Mouse (Mus musculus) fat pad, adult 2 months (tissue): ENCODE results near the gene Gsk3a.
A peak's percentile ranks its signal among the peaks of the same experiment; 100 is the strongest.

Experiments
- DNase-seq: peaks from one replicate; pipeline ENCODE4 v3.0.0-alpha.2; 2011; ENCODE audit warnings: low read depth, low spot score; ENCODE audit errors: extremely low read depth

Gsk3a gene

GRCm38 (mm10) chr7:25250141-25250972 lies 12.7 kb upstream of the Gsk3a start, which contains the start of gene Erf:
TSS of gene Erf (minus strand) at chr7:25250761.
- no peak for DNase-seq

- DNase-seq, result no peak
Measured at GRCm38 (mm10) chr7:25249314-25250140, 11.9 kb upstream of the Gsk3a start.

GRCm38 (mm10) chr7:25248846-25249313 lies 11.2 kb upstream of the Gsk3a start:
- DNase-seq, result no peak

DNA sequence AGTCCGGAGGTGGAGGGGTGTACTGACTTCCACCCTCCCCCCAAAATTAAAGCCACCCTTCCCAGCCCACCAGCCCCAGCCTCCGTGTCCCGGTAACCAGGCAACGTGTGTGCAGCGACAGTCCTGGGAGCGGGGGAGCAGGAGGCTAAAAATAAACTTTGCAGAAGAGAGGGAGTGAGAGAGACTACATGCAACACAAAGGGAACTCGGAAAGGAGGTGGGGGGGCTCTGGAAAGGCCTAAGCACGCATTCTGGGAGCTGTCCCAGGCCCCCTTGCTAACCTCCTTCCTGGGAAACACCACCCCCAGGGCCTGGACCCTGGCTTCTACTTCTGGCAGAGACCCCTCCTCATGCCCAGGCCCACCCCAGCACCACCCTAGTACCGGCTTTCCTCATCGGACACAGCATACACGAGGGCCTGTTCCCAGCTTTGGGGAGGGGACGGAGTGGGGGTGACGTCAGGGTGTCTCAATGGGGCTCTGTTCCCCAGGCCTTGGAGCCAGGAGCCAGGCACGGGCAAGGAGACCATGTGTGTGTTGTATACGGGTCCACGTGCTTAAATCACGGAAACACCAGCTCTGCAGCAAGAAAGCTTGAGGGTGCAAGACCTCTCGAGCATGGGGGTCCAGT lies 10.5 kb upstream of the Gsk3a start:
- DNase-seq, result no peak

- DNase-seq, result no peak
Measured at GRCm38 (mm10) chr7:25247498-25247897, 9.8 kb upstream of the Gsk3a start.

GRCm38 (mm10) chr7:25246759-25247137 lies 9.1 kb upstream of the Gsk3a start:
- no peak for DNase-seq

DNA sequence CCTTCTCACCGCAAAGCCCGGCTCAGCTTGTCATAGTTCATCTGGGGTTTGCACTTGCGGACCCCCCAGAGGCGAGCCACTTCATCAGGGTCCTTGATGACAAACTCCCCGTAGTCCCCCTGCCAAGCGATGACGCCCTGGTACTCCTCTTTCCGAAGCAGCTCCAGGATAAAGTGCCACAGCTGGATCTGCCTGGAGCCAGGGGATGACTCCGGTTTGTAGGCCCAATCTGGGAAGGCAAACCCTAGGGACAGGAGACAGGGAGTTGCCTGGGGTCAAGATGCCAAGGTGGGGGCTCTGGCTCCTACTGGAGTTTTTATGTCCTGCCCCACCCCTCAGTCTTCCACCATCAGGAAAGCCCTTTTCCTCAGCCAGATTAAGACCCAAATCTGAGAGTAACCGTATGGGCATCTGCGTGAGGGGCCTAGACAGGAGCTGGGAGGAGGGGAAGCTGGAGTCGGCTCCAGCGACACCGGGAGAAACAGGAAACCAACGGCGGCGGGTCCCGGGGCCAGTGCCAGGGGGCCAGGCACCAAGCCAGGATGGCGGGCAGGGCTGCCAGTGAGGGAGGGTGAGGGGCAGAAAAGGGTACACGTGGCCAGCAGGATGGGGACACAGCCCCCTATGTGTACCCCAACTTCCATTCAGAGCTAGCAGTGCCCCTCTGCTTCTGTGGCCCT lies 8.6 kb upstream of the Gsk3a start:
- no peak for DNase-seq

DNA sequence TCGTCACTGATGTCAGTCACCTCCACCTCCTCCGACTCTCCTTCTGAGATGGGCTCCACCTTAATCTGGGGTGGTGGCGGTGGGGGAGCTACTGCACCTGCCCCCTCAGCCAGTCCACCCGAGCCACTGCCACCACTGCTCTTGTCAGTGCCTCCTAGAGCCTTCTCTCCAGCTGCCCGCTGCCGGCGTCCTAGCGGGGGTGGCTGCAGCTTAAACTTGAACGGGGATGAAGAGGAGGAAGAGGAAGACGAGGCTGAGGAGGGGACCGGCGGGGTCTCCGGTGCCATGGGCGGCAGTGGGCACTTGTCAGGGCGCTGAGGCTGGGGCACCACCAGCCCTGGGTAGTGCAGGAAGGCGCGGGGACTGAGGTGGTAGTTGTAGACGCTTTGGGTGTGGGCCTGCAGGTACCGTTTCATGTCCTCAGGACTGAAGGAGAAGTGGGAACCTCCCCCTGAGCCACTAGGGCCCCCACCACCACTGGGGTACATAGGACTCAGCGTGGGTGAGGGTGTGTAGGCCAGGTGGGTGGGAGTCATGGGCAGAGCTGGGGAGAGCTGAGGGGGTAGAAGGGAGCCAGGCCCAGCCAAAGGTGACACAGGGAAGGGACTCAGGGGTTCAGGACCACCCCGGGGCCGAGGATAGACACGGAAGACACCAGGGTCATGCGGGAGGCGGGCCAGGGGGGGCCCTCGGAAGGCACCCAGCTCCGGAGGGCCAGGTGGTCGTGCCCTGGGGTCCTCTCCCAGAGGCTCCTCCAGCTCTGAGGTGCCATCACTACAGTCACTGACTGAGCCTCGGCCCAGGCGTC lies 7.1 kb upstream of the Gsk3a start:
- DNase-seq, result no peak

DNA sequence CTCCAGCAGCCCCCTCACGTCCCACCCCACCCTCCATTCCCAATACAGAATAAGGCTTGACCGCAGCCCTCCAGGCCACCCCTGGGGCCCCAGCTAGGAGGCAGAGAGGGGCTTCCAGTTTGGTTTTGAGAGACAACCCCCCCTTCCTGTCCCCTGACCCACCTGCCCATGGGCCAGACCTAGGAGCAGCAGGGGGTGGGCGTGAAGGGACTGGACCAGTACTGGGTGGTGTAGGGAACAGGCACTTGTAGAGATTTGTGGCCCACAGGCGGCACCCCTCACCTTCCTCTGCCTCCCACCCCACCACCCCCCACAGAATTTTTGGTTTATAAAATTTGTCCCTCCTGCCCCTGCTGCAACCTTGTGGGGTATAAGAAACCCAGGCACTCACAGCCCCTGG lies 5.7 kb upstream of the Gsk3a start:
- no peak for DNase-seq

DNA sequence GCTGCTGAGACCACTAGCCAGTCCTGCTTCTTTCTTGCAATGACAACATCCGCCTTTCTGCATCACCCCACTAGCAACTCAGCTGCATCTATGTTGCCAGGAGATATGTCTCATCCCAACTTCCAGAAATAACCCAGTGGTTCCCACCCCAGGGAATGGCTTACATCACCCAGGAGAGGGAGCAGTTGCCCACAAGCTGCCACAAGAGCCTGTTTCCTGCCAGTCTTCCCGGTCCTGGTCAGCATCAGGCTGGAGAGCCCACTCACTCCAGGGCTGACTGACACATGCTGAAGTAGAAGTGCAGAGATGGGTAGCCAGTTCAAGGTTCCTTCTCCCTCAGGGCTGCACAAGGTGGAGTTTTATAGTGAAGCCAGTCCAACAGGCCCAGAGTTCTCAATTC lies 3.4 kb upstream of the Gsk3a start:
- DNase-seq, result no peak

DNA sequence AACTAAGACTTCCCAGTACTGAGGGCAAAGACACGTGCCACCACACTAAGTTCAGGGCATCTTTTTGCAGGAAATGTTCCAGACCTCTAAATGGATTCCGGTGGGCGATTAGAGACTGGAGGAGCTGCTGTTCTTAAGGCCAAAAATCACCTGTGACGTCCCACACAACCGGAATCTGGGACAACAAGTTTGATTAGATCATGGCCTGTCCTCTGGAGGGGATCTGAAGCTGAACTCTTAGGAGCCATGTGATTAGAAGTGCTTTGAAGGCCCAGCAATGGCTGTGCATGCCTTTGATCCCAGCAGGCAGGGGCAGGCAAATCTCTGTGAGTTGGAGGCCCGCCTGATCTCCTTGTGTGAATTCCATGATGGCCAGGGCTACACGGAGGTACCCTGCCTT lies 3.0 kb upstream of the Gsk3a start:
- no peak for DNase-seq

DNA sequence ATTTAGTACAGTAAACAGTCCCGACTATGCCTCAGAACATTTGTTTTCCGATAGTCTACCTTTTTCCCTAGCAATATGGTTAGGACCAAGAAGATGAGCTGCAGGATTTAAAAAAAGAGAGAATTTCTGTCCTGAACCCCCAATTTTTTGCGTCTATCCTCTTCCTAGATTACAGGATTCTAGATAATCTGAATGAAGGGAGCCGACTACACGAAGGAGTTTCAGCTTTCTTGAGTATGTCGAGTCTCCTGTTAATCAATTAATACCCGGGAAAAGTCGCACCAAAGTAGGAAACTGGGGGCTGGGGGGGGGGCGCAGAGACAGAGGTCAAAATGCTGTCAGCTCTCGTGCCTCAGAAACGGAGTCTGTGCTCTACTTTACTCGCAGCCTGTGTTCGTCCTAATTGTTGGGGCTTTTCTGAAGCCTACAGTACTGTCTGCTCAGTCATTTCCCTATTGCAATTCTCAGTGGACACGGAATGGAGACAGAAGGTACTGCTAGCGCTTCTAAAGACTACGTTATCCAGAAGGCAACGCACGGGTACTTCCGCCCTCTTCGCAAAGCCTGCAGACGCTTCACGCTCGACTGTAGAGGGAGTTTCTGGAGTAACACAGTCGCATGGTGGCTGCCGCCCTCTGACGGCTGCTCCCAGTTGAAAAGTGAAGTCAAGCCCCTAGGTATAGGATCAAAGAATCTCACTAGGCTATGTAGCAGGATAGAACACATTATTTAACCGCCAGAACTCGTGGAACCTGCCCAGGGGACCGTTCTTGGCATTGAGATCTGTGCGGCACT lies 1.4 kb upstream of the Gsk3a start:
- DNase-seq, result peak; percentile 74

- peak; percentile 96 for DNase-seq
Measured at GRCm38 (mm10) chr7:25238015-25238706, 510 bp upstream of the Gsk3a start.

- DNase-seq, result no peak
Measured at GRCm38 (mm10) chr7:25235526-25235925, 2.1 kb downstream of the Gsk3a start.

GRCm38 (mm10) chr7:25233061-25233460 lies 4.6 kb downstream of the Gsk3a start:
- DNase-seq, result no peak

DNA sequence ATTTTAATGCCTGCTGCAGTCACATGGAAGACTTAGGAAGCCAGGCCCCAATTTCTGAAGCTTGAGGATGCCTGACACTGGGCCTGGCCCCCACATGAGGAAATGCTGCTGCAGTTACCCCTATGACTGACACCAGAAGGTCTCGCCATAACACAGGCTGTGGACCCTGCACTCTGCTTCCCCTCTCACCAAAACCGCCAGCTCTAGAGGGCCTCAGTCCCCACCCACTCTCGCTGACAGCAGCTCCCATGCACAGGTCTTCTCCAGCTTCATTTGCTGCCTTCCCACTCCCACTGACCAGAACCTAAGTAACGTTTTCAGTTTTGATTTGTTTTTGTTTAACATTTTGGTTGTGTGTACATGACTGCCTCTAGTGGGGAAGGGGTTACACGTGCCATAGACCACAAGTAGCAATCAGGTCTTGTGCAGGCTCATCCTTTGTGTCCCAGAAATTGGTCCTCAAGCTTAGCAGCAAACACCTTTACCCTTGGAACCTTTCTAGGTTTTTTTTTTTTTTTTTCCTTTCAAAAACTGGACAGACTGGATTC lies 5.5 kb downstream of the Gsk3a start:
- no peak for DNase-seq

DNA sequence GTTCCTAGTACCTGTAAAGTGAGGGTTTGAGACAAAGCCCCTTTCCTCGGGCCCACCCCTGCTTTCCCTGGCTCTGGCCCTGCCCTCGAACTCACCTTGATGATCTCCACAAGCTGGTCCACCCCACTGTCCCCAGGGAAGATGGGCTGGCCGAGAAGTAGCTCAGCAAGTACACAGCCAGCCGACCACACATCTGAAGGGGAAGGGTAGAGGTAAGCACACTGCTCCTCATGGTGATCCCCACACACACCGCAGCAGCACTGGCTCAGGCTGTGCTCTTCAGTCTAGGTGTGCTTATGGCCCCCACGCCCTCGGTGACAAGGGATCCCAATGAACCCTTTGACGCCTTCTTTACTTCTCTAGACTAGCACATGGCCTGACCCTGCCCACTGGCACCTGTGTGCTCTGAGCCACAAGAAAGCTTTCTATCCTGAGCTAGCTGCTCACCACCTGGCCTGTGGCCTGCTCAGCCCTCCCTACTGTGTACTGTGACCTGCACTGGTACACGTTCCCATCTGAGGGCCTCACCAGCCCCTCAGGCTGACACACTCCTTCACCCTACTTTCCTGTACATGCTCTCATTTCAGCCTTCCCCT lies 6.9 kb downstream of the Gsk3a start:
- no peak for DNase-seq
